Mouse (Mus musculus) hindbrain, embryonic 13.5 days (tissue): ENCODE data around the gene Sh3tc1. TPM values are rescaled to one million over a fixed set of nuclear protein-coding genes. Genes with fewer than 3 reads are reported as not detected.
A peak's percentile ranks its signal among the peaks of the same experiment; 100 is the strongest.

Experiments used
- ATAC-seq: fragments of 200-750 bp; cut with Nextera tagmentation; 2 replicates; pipeline ENCODE4 v1.8.0; 2017; ENCODE audit warnings: moderate TSS enrichment; ENCODE audit not compliant: low FRiP score
- H3K27ac ChIP-seq: fragments of 300-500 bp; sonication (generic); 2 replicates; pipeline ENCODE4 v1.5.1; 2015; ENCODE audit warnings: inconsistent platforms, mild to moderate bottlenecking, moderate library complexity
- H3K27me3 ChIP-seq: fragments of 300-500 bp; sonication (generic); 2 replicates; pipeline ENCODE4 v1.6.1; 2015; ENCODE audit warnings: mild to moderate bottlenecking, inconsistent platforms
- H3K36me3 ChIP-seq: fragments of 300-500 bp; sonication (generic); 2 replicates; pipeline ENCODE4 v1.6.1; 2015; ENCODE audit warnings: mild to moderate bottlenecking, inconsistent platforms
- H3K4me1 ChIP-seq: fragments of 300-500 bp; sonication (generic); replicated peaks from 2 replicates; pipeline ENCODE4 v1.6.1; 2015; ENCODE audit warnings: inconsistent platforms
- H3K4me2 ChIP-seq: fragments of 300-500 bp; sonication (generic); 2 replicates; pipeline ENCODE4 v1.6.1; 2015; ENCODE audit warnings: inconsistent platforms, mild to moderate bottlenecking, moderate library complexity
- H3K4me3 ChIP-seq: fragments of 300-500 bp; sonication (generic); 2 replicates; pipeline ENCODE4 v1.5.1; 2015; ENCODE audit warnings: mild to moderate bottlenecking, inconsistent platforms
- H3K9ac ChIP-seq: fragments of 300-500 bp; sonication (generic); 2 replicates; pipeline ENCODE4 v1.6.1; 2015; ENCODE audit warnings: mild to moderate bottlenecking, inconsistent platforms
- H3K9me3 ChIP-seq: fragments of 300-500 bp; sonication (generic); 2 replicates; pipeline ENCODE4 v1.6.1; 2016; ENCODE audit warnings: inconsistent platforms
- WGBS: fragments of 180-500 bp; shearing (Covaris S2); methylation state at CpG from one replicate; pipeline ENCODE4 v1.1.7; 2015; 5-methylcytosine and 5-hydroxymethylcytosine counted together
- polyA plus RNA-seq: library from polyadenylated mRNA; unstranded; fragments of >200 nt; fragmentation: Nextera tagmentation; extraction: Ambion mirVana; gene quantifications from 2 replicates; pipeline ENCODE4 v1.2.1, GENCODE M21; 2015

Sh3tc1 gene
- polyA plus RNA-seq, 1 experiment from 2014 or later: 2.7 TPM

- Histone ChIP-seq H3K4me3 (no peak overlapping the region), H3K9ac (no peak overlapping the region; the same call in 1 of the 2 replicates), H3K9me3 (no peaks in the 10 kb centered on the region), H3K27ac (no peak overlapping the region), H3K36me3 (no peaks in the 10 kb centered on the region), H3K4me1 (peaks cover 34% of the 10 kb centered on the region), H3K4me2 (no peak overlapping the region), H3K27me3 (0 out of 2 replicates have a peak, but pooled peaks cover 5% of the 10 kb centered on the region)
- WGBS: 50% methylated on average over 6 of the region's 6 CpGs
- peak; percentile 31; the same call in 1 of the 2 replicates for ATAC-seq
These were observed 69.4 kb downstream of the Sh3tc1 start for GRCm38 (mm10) chr5:35670412-35670801.

- Histone ChIP-seq H3K36me3 (no peaks in the 10 kb centered on the region), H3K9me3 (no peaks in the 10 kb centered on the region), H3K4me3 (no peak overlapping the region), H3K27ac (peak overlapping the region; percentile 62; the same call in 1 of the 2 replicates), H3K27me3 (0 out of 2 replicates have a peak, but pooled peaks cover under 1% of the 10 kb centered on the region), H3K4me1 (peaks cover 34% of the 10 kb centered on the region), H3K9ac (peak overlapping the region; percentile 60), H3K4me2 (no peak overlapping the region)
- ATAC-seq: peak; percentile 27; the same call in 1 of the 2 replicates
- WGBS: 43% methylated on average over 11 of the region's 11 CpGs
These were observed 69.9 kb downstream of the Sh3tc1 start for GRCm38 (mm10) chr5:35669747-35670411.

- ATAC-seq: no peak
- no peak overlapping the region for H3K9ac ChIP-seq
- no peak overlapping the region for H3K4me2 ChIP-seq
- peaks cover 17% of the 10 kb centered on the region for H3K4me1 ChIP-seq
- no peaks in the 10 kb centered on the region for H3K27me3 ChIP-seq
- H3K4me3 ChIP-seq: no peak overlapping the region
- WGBS: 93% methylated on average over 7 of the region's 7 CpGs
- no peaks in the 10 kb centered on the region for H3K9me3 ChIP-seq
- H3K27ac ChIP-seq: no peak overlapping the region
- no peaks in the 10 kb centered on the region for H3K36me3 ChIP-seq
These were observed 73.6 kb downstream of the Sh3tc1 start for GRCm38 (mm10) chr5:35666152-35666551.

GRCm38 (mm10) chr5:35662021-35662545, 77.7 kb downstream of the Sh3tc1 start:
- 87% methylated on average over 9 of the region's 9 CpGs for WGBS
- no peak overlapping the region for H3K4me2 ChIP-seq
- 0 out of 2 replicates have a peak, but pooled peaks cover 3% of the 10 kb centered on the region for H3K27me3 ChIP-seq
- no peak overlapping the region for H3K4me3 ChIP-seq
- H3K36me3 ChIP-seq: no peaks in the 10 kb centered on the region
- no peaks in the 10 kb centered on the region for H3K9me3 ChIP-seq
- H3K9ac ChIP-seq: no peak overlapping the region
- H3K4me1 ChIP-seq: no peaks in the 10 kb centered on the region
- no peak overlapping the region for H3K27ac ChIP-seq
- no peak for ATAC-seq

- no peaks in the 10 kb centered on the region for H3K9me3 ChIP-seq
- 0 out of 2 replicates have a peak, but pooled peaks cover 3% of the 10 kb centered on the region for H3K27me3 ChIP-seq
- no peak overlapping the region for H3K4me3 ChIP-seq
- no peaks in the 10 kb centered on the region for H3K36me3 ChIP-seq
- no peak overlapping the region for H3K4me2 ChIP-seq
- WGBS: 83% methylated on average over 6 of the region's 6 CpGs
- H3K27ac ChIP-seq: no peak overlapping the region
- ATAC-seq: no peak
- no peak overlapping the region for H3K9ac ChIP-seq
- H3K4me1 ChIP-seq: no peaks in the 10 kb centered on the region
These were observed 78.6 kb downstream of the Sh3tc1 start for GRCm38 (mm10) chr5:35661210-35661609.

- Histone ChIP-seq H3K27me3 (0 out of 2 replicates have a peak, but pooled peaks cover 3% of the 10 kb centered on the region), H3K4me2 (no peak overlapping the region), H3K4me1 (no peaks in the 10 kb centered on the region), H3K9ac (no peak overlapping the region), H3K9me3 (no peaks in the 10 kb centered on the region), H3K36me3 (no peaks in the 10 kb centered on the region), H3K27ac (no peak overlapping the region), H3K4me3 (no peak overlapping the region)
- ATAC-seq: no peak
- WGBS: 70% methylated on average over 3 of the region's 3 CpGs
These were observed 80.3 kb downstream of the Sh3tc1 start for GRCm38 (mm10) chr5:35659503-35659902.

- Histone ChIP-seq H3K4me1 (no peaks in the 10 kb centered on the region), H3K4me2 (no peak overlapping the region), H3K9me3 (no peaks in the 10 kb centered on the region), H3K27me3 (0 out of 2 replicates have a peak, but pooled peaks cover 3% of the 10 kb centered on the region), H3K4me3 (no peak overlapping the region), H3K9ac (no peak overlapping the region), H3K36me3 (no peaks in the 10 kb centered on the region), H3K27ac (no peak overlapping the region)
- WGBS: 89% methylated on average over 10 of the region's 10 CpGs
- no peak for ATAC-seq
These were observed 83.9 kb downstream of the Sh3tc1 start for GRCm38 (mm10) chr5:35655753-35656485.

- no peaks in the 10 kb centered on the region for H3K36me3 ChIP-seq
These were observed 85.9 kb downstream of the Sh3tc1 start for GRCm38 (mm10) chr5:35653743-35654395.

GRCm38 (mm10) chr5:35652872-35653271, 86.9 kb downstream of the Sh3tc1 start:
- no peak for ATAC-seq
- 86% methylated on average over 13 of the region's 13 CpGs for WGBS
- no peak overlapping the region for H3K4me2 ChIP-seq

More at GRCm38 (mm10) chr5:35653743-35654395, 85.9 kb downstream of the Sh3tc1 start:
- no peak overlapping the region for H3K27ac ChIP-seq
- no peak for ATAC-seq
- H3K4me2 ChIP-seq: no peak overlapping the region
- WGBS: 76% methylated on average over 9 of the region's 9 CpGs
- no peaks in the 10 kb centered on the region for H3K9me3 ChIP-seq
- H3K4me1 ChIP-seq: no peaks in the 10 kb centered on the region
- no peak overlapping the region for H3K9ac ChIP-seq
- H3K27me3 ChIP-seq: no peaks in the 10 kb centered on the region
- no peak overlapping the region for H3K4me3 ChIP-seq

GRCm38 (mm10) chr5:35652319-35652718, 87.5 kb downstream of the Sh3tc1 start:
- WGBS: 81% methylated on average over 3 of the region's 3 CpGs
- Histone ChIP-seq H3K36me3 (no peaks in the 10 kb centered on the region), H3K4me1 (no peaks in the 10 kb centered on the region), H3K4me3 (no peak overlapping the region), H3K27ac (no peak overlapping the region), H3K9me3 (no peaks in the 10 kb centered on the region), H3K9ac (no peak overlapping the region), H3K27me3 (no peaks in the 10 kb centered on the region), H3K4me2 (no peak overlapping the region)
- ATAC-seq: no peak

More at GRCm38 (mm10) chr5:35652872-35653271, 86.9 kb downstream of the Sh3tc1 start:
- Histone ChIP-seq H3K4me1 (no peaks in the 10 kb centered on the region), H3K9ac (no peak overlapping the region), H3K9me3 (no peaks in the 10 kb centered on the region), H3K4me3 (no peak overlapping the region), H3K36me3 (no peaks in the 10 kb centered on the region), H3K27ac (no peak overlapping the region), H3K27me3 (no peaks in the 10 kb centered on the region)

- Histone ChIP-seq H3K4me1 (no peaks in the 10 kb centered on the region), H3K36me3 (no peaks in the 10 kb centered on the region), H3K4me3 (no peak overlapping the region), H3K4me2 (no peak overlapping the region), H3K9ac (no peak overlapping the region), H3K9me3 (no peaks in the 10 kb centered on the region), H3K27me3 (no peaks in the 10 kb centered on the region), H3K27ac (no peak overlapping the region)
- ATAC-seq: no peak
- WGBS: 70% methylated on average over 2 of the region's 2 CpGs
These were observed 91.6 kb downstream of the Sh3tc1 start for GRCm38 (mm10) chr5:35648230-35648629.

- WGBS: 71% methylated on average over 4 of the region's 4 CpGs
- no peaks in the 10 kb centered on the region for H3K9me3 ChIP-seq
- no peak overlapping the region for H3K9ac ChIP-seq
These were observed 92.2 kb downstream of the Sh3tc1 start for GRCm38 (mm10) chr5:35647562-35647961.

More at GRCm38 (mm10) chr5:35647562-35647961, 92.2 kb downstream of the Sh3tc1 start:
- ATAC-seq: no peak
- no peak overlapping the region for H3K4me2 ChIP-seq
- no peak overlapping the region for H3K4me3 ChIP-seq
- no peaks in the 10 kb centered on the region for H3K4me1 ChIP-seq
- H3K27me3 ChIP-seq: no peaks in the 10 kb centered on the region
- H3K27ac ChIP-seq: no peak overlapping the region
- H3K36me3 ChIP-seq: no peaks in the 10 kb centered on the region
